Mouse (Mus musculus) CD4-positive, CD25-positive, alpha-beta regulatory T cell, adult 4 months (primary cell): ENCODE results near the gene Gm20379. TPM values are rescaled to one million over a fixed set of nuclear protein-coding genes. Genes with fewer than 3 reads are reported as not detected.

Experiments
- ATAC-seq: one replicate; pipeline ENCODE4 v1.8.0; 2017
- polyA plus RNA-seq, 2 experiments: library from polyadenylated mRNA; unstranded; fragments of 100-300 nt; shearing (Covaris generic); gene quantifications; one replicate each; pipeline ENCODE4 v1.2.1; 2017

Gm20379 gene
- polyA plus RNA-seq, 2 experiments from 2014 or later: 6.4 to 6.9 TPM

DNA sequence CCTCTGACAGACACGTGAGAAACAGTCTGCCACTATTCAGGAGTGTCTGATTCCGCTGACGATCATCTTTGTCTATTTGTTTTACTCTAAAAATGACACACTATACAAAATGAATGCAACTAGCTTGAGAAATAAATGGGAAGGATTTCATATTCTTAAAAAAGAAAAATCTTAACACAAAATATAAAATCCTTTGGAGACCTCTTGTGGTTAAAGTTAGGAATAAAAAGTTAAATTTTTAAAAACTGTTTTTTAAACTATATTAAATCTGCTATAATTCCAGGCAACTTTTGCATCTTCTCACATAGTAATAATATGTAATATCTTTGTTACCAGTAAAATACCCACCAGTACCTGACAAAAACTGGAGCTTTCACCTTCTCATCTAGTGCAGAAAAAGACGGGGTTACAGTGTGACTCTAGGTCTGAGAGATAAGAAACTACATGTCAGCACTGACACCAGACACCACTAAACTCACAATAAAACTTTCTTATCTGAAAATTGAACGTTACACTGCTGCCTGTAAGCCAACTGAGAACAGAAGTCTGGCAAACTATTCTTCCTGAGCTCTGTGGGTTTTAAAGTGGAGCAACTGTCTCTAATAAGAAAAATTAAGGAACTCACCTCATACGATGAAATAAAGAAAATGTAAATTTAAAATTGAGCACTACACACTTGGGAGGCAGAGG, 32.1 kb downstream of the Gm20379 start:
- no peak for ATAC-seq

DNA sequence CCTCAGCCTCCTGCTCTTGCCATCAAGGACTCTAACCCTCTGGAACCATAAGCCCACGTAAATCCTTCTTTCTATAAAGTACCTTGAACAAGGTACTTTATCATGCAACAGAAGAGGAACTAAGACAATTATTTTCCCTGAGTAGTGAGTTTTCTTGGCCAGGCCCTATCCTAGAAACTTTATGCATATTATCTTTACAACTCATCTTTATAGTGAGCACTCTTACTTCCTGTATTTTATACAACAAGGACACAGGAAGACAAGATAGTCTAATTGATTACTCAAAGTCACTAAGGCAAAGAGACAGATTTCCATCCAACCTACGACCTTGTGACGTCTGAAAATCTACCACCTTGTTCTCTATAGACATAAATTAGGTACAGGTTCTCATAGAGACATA, 34.0 kb downstream of the Gm20379 start:
- ATAC-seq: no peak

DNA sequence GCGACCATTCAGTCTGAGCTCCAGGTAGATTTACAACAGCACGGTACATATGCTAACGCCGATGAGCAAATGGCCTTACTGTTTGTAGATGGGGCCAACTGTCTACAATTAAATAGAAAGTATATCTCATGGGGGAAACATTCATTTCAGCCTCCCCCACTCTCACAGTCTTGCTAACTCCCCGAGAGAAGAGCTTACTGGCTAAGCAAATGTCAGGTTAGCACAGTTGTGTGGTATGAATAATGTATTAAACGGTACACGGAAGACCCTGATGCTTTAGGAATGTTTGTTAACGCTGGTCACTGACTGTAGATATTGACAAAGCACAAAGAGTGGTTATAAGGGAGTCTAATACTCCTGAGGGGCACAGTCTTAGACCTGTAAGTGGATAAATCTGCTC, 38.3 kb downstream of the Gm20379 start:
- ATAC-seq: no peak

DNA sequence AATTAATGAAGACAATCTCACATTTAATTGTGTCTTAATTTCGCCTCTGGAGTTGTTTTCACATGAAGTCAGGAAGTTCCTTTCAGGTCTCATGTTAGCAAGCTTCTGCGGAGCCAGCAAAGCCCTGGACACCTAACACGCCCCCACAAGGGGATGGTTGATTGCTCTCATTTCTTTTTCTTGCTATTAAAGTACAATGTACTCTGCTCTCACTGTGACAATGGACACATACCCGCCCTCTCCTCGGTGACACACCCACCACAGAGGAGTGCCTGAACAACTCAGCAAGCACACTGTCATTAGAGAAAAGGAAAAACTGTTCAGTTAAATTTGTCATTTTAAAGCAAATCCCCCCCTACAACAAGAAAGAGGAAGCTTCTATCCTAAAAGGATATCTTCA, 40.6 kb downstream of the Gm20379 start:
- ATAC-seq: no peak

DNA sequence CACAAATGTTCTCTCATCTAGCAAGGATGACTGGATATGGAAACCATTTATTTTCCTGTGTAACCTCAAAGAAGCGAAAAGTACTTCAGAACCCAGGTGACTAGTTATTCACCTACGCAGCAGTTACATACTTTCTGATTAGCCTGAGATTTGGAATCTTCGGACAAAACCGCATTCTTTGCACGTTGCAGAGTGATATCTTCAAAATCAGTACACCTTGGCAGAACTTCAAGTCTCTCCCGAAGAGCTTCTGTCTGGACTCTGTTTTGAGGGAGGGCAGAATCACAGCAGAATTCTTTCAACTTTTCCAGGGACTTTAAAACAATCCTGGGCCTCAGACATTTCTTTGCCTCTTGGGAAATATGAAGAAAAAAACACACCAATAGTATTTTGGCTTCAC, 45.3 kb downstream of the Gm20379 start:
- ATAC-seq: no peak

DNA sequence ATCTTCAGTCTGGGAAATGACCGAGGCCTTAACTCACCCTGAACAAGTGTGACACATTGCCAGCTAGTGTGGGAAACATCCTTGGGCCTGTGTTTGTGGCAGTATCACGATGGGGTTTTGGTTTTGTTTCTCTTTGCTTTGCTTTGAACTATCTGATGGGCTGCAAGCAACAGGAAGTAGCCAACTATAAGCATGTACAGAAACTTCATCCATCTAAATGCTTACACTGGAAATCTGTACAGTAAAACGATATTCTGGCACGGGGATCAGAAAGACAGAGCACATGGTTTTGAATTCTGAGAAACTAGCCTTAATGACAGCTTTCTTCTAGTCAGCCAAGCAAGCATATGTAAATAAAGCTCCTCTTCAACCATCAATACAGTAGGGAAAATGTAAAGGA, 48.2 kb downstream of the Gm20379 start:
- peak; percentile 56 for ATAC-seq

DNA sequence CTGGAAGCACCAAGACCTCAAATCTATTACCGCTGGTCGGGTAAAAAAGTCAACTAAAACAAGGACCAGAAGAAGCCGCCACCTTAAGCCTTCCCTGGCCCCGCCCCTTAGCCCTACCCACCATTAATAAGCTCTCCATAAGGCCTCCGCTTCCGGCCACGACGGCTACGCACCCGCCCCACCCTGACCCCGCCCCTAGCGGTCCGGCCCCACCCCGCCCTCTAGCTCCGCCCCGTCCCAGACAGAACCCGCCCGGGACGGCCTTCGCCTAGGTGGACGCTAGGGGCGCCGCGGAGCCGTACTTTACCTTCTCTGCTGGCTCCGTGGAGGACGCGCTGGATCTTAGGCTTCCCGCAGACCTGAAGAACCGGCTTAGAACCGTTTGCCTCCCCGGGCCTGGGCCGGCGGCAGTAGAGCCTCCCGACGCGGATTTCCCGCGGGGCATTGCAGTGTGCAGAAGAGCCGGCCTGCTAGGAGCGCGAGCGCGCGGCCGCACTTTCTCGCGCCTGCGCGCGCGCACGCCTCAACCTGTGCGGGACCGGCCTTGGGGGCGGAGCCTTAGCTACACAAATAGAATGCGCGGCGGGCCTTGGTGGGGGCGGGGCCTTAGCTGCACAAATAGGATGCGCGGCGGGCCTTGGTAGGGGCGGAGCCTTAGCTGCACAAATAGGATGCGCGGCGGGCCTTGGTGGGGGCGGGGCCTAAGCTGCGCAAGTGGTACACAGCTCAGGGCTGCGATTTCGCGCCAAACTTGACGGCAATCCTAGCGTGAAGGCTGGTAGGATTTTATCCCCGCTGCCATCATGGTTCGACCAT, 48.9 kb downstream of the Gm20379 start, which contains the start of the genes Dhfr and Msh3:
Gene Dhfr (plus strand): TSS at position 271 of the 816 bp plus-strand sequence.
Gene Msh3 (minus strand): TSS at position 548 of the 816 bp plus-strand sequence.
- ATAC-seq: peak; percentile 83

DNA sequence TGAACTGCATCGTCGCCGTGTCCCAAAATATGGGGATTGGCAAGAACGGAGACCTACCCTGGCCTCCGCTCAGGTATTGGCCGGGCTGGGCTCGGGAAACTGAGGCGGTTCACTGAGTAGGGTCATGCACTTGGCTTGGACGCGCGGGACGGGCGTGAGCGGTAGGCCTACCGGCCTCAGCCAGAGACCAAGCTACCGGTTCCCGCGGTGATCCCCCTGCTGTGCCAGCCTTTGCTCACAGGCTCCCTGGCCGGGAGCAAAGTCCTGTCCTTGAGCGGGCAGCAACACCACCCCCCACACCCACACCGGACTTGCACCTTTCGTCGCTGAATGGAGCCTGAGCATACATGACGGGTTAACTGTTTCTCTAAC, 49.5 kb downstream of the Gm20379 start:
- ATAC-seq: no peak

DNA sequence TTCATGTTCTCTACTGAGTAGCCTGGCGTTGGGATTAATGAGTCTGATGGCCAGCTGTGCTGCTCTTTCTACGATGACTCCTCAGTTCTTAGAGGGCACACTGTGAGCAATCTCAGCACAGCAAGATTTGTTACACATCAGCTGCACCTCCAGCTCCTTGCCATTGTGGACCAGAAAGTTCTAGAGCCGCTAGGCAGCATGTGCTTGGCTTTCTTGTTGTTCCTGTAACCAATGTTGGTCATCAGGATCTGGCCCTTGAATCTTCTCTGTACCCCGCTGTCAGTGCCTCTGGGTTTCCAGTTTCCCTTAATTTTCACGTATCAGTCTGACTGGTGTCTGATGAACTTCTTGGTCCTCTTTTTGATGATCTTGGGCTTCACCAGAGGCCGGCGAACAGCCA, 50.6 kb downstream of the Gm20379 start:
- ATAC-seq: no peak

Other genes starting within 250 kb of the Gm20379 start
- gene Rasgrf2, start 174.3 kb upstream of the Gm20379 start, polyA plus RNA-seq: 1 to 10 TPM; 3.4 to 6.7 TPM
- 1 to 10 TPM; 3.5 to 4.1 TPM for gene Dhfr, start 48.7 kb downstream of the Gm20379 start, polyA plus RNA-seq
- 10 to 100 TPM; 32.5 to 49.8 TPM for gene Msh3, start 49.0 kb downstream of the Gm20379 start, polyA plus RNA-seq
- under 1 TPM; 0.22 to 0.63 TPM for gene Ankrd34b, start 119.9 kb downstream of the Gm20379 start, polyA plus RNA-seq
- gene Fam151b, start 178.0 kb downstream of the Gm20379 start, polyA plus RNA-seq: under 1 TPM in 1 of 2 experiments, not detected in 1; 0.44 TPM
- 10 to 100 TPM; 10.6 to 11.4 TPM for gene Zfyve16, start 224.9 kb downstream of the Gm20379 start, polyA plus RNA-seq